Mouse (Mus musculus): Measurements from ENCODE around the gene 1190007I07Rik.
A peak's percentile ranks its signal among the peaks of the same experiment; 100 is the strongest.

The 1190007I07Rik gene

GRCm38 (mm10) chr10:82622671-82623552, at the start of gene 1190007I07Rik:
Gene 1190007I07Rik (minus strand): TSS chr10:82623228.
- DNase-seq (ENCODE audit: low read depth, low spot score), result peak; percentile 90

GRCm38 (mm10) chr10:82670205-82670604, 47.2 kb upstream of the 1190007I07Rik start:
- DNase-seq (ENCODE audit: low read depth, low spot score), result peak; percentile 22

- DNase-seq (ENCODE audit: low read depth, low spot score), result peak; percentile 82
Observed at GRCm38 (mm10) chr10:82666436-82667234, 43.6 kb upstream of the 1190007I07Rik start.

GRCm38 (mm10) chr10:82665951-82666350, 42.9 kb upstream of the 1190007I07Rik start:
- peak; percentile 28 for DNase-seq (ENCODE audit: low read depth, low spot score)

- DNase-seq (ENCODE audit: low read depth, low spot score), result no peak
Observed at GRCm38 (mm10) chr10:82663289-82663688, 40.3 kb upstream of the 1190007I07Rik start.

GRCm38 (mm10) chr10:82662267-82662990, 39.4 kb upstream of the 1190007I07Rik start:
- no peak for DNase-seq (ENCODE audit: low read depth, low spot score)

GRCm38 (mm10) chr10:82661820-82662219, 38.8 kb upstream of the 1190007I07Rik start:
- no peak for DNase-seq (ENCODE audit: low read depth, low spot score)

GRCm38 (mm10) chr10:82654581-82654980, 31.6 kb upstream of the 1190007I07Rik start:
- DNase-seq (ENCODE audit: low read depth, low spot score), result no peak

GRCm38 (mm10) chr10:82652625-82653024, 29.6 kb upstream of the 1190007I07Rik start:
- no peak for DNase-seq (ENCODE audit: low read depth, low spot score)

GRCm38 (mm10) chr10:82651221-82651620, 28.2 kb upstream of the 1190007I07Rik start:
- DNase-seq (ENCODE audit: low read depth, low spot score), result no peak

- no peak for DNase-seq (ENCODE audit: low read depth, low spot score)
Observed at GRCm38 (mm10) chr10:82647205-82647811, 24.3 kb upstream of the 1190007I07Rik start.

- DNase-seq (ENCODE audit: low read depth, low spot score), result no peak
Observed at GRCm38 (mm10) chr10:82646083-82646482, 23.1 kb upstream of the 1190007I07Rik start.

GRCm38 (mm10) chr10:82641481-82641880, 18.5 kb upstream of the 1190007I07Rik start:
- no peak for DNase-seq (ENCODE audit: low read depth, low spot score)

GRCm38 (mm10) chr10:82639032-82639698, 16.1 kb upstream of the 1190007I07Rik start:
- DNase-seq (ENCODE audit: low read depth, low spot score), result no peak

GRCm38 (mm10) chr10:82636321-82636720, 13.3 kb upstream of the 1190007I07Rik start:
- DNase-seq (ENCODE audit: low read depth, low spot score), result no peak

- DNase-seq (ENCODE audit: low read depth, low spot score), result no peak
Observed at GRCm38 (mm10) chr10:82634348-82634747, 11.3 kb upstream of the 1190007I07Rik start.

- peak; percentile 44 for DNase-seq (ENCODE audit: low read depth, low spot score)
Observed at GRCm38 (mm10) chr10:82632496-82633280, 9.7 kb upstream of the 1190007I07Rik start.

- DNase-seq (ENCODE audit: low read depth, low spot score), result peak; percentile 35
Observed at GRCm38 (mm10) chr10:82631133-82631532, 8.1 kb upstream of the 1190007I07Rik start.

GRCm38 (mm10) chr10:82630497-82630896, 7.5 kb upstream of the 1190007I07Rik start:
- DNase-seq (ENCODE audit: low read depth, low spot score), result peak; percentile 40
